Mouse (Mus musculus): ENCODE data around the gene Tdo2. TPM values are rescaled to one million over a fixed set of nuclear protein-coding genes. Genes with fewer than 3 reads are reported as not detected.

The Tdo2 gene
- 0.62 and 3.6 TPM in 2 replicates for polyA plus RNA-seq (2012; rRNA removed)

GRCm38 (mm10) chr3:81976102-81976501, at the start of gene Tdo2:
Gene Tdo2 (minus strand): TSS chr3:81976202.

GRCm38 (mm10) chr3:81981990-81982389, 6.0 kb upstream of the Tdo2 start, which contains the start of gene Asic5:
Gene Asic5 (plus strand): TSS chr3:81982290.

GRCm38 (mm10) chr3:81932141-81933101, 43.6 kb downstream of the Tdo2 start, which contains the start of gene Ctso:
Gene Ctso (plus strand): TSS chr3:81932601.

Other genes starting within 250 kb of the Tdo2 start
- 5.4 and 6.5 TPM in 2 replicates for gene Ctso, start 43.6 kb downstream of the Tdo2 start, polyA plus RNA-seq (2012; rRNA removed)
- 0.05 TPM in 1 of 2 replicates, not detected in the other for gene Asic5, start 6.1 kb upstream of the Tdo2 start, polyA plus RNA-seq (2012; rRNA removed)
- gene Gucy1b1, start 98.5 kb upstream of the Tdo2 start, polyA plus RNA-seq (2012; rRNA removed): 84.1 and 94.7 TPM in 2 replicates
- 51.7 and 67.3 TPM in 2 replicates for gene Gucy1a1, start 169.6 kb upstream of the Tdo2 start, polyA plus RNA-seq (2012; rRNA removed)

All from central nervous system, embryonic 18 days (tissue).